Mouse (Mus musculus) limb, embryonic 14.5 days (tissue): ENCODE measurements around the gene Cers6. TPM values are rescaled to one million over a fixed set of nuclear protein-coding genes. Genes with fewer than 3 reads are reported as not detected.

Experiments
- ATAC-seq: fragments of 200-750 bp; cut with Nextera tagmentation; 2 replicates; pipeline ENCODE4 v1.8.0; 2017; ENCODE audit warnings: low read depth, moderate number of reproducible peaks, moderate TSS enrichment; ENCODE audit not compliant: low FRiP score
- DNase-seq: peaks from one replicate; pipeline ENCODE4 v3.0.0-alpha.2; 2015; ENCODE audit warnings: low spot score
- H3K27ac ChIP-seq: fragments of 300-500 bp; sonication (generic); replicated peaks from 2 replicates; pipeline ENCODE4 v1.5.1; 2014; ENCODE audit warnings: low read depth, mild to moderate bottlenecking, low read length, moderate library complexity, mixed read lengths
- H3K27me3 ChIP-seq: fragments of 300-500 bp; sonication (generic); 2 replicates; pipeline ENCODE4 v1.6.1; 2014; ENCODE audit warnings: low read length, mixed read lengths; ENCODE audit not compliant: control insufficient read depth, insufficient read depth
- H3K36me3 ChIP-seq: fragments of 300-500 bp; sonication (generic); 2 replicates; pipeline ENCODE4 v1.6.1; 2014; ENCODE audit warnings: mild to moderate bottlenecking, low read length, moderate library complexity, mixed read lengths; ENCODE audit not compliant: control insufficient read depth, insufficient read depth
- H3K4me1 ChIP-seq: fragments of 300-500 bp; sonication (generic); 2 replicates; pipeline ENCODE4 v1.6.1; 2014; ENCODE audit warnings: antibody characterized with exemption, low read length, mixed read lengths; ENCODE audit not compliant: control insufficient read depth, insufficient read depth
- H3K4me2 ChIP-seq: fragments of 300-500 bp; sonication (generic); replicated peaks from 2 replicates; pipeline ENCODE4 v1.6.1; 2014; ENCODE audit warnings: low read depth, mild to moderate bottlenecking, low read length, moderate library complexity; ENCODE audit not compliant: severe bottlenecking
- H3K4me3 ChIP-seq: fragments of 300-500 bp; sonication (generic); replicated peaks from 2 replicates; pipeline ENCODE4 v1.5.1; 2014; ENCODE audit warnings: low read length
- H3K9ac ChIP-seq: fragments of 300-500 bp; sonication (generic); 2 replicates; pipeline ENCODE4 v1.6.1; 2014; ENCODE audit warnings: mild to moderate bottlenecking, low read depth, low read length, moderate library complexity; ENCODE audit not compliant: severe bottlenecking
- H3K9me3 ChIP-seq: fragments of 300-500 bp; sonication (generic); 2 replicates; pipeline ENCODE4 v1.6.1; 2016; ENCODE audit warnings: low read length; ENCODE audit not compliant: control insufficient read depth
- POLR2A ChIP-seq: fragments of 200-500 bp; IDR thresholded peaks from 2 replicates; pipeline ENCODE4 v1.8.0; 2012; ENCODE audit warnings: inconsistent platforms, mild to moderate bottlenecking, moderate library complexity, borderline replicate concordance; ENCODE audit not compliant: insufficient read depth, insufficient read length; ENCODE audit errors: extremely low read depth
- WGBS: fragments of 180-500 bp; shearing (Covaris S2); extraction: QIAGEN DNeasy Blood & Tissue Kit; methylation state at CpG from one replicate; pipeline ENCODE4 v1.1.7; 2014; 5-methylcytosine and 5-hydroxymethylcytosine counted together
- polyA plus RNA-seq, 2 experiments: library from polyadenylated mRNA; depleted of rRNA in 1 of 2; stranded (reverse) in 1 of 2; unstranded in 1 of 2; fragments of >200 nt; fragmentation: Nextera tagmentation in 1 of 2; extraction: Ambion mirVana in 1 of 2; gene quantifications; 2 replicates each; pipeline versions ENCODE4 v1.2.1 to v1.2.3; 2012 to 2014

The Cers6 gene
- polyA plus RNA-seq, 2 experiments: 10.7 to 30.9 TPM

- no peak for TF ChIP-seq POLR2A
- no peak overlapping the region for H3K27ac ChIP-seq
- H3K9me3 ChIP-seq: no peaks in the 10 kb centered on the region
- 93% methylated on average over 5 of the region's 5 CpGs for WGBS
- peaks cover 3% of the 10 kb centered on the region; the same call in 1 of the 2 replicates for H3K36me3 ChIP-seq
- H3K4me3 ChIP-seq: no peak overlapping the region
- DNase-seq (no peak), ATAC-seq (no peak)
- H3K27me3 ChIP-seq: no peaks in the 10 kb centered on the region
- H3K9ac ChIP-seq: no peak overlapping the region
- H3K4me2 ChIP-seq: no peak overlapping the region
- H3K4me1 ChIP-seq: no peaks in the 10 kb centered on the region
These were observed 142.8 kb downstream of the Cers6 start for GRCm38 (mm10) chr2:69004001-69004400.

- whole genome bisulfite sequencing: 43% methylated on average over 7 of the region's 7 CpGs
- H3K27ac ChIP-seq: no peak overlapping the region
- no peak for TF ChIP-seq POLR2A
- H3K36me3 ChIP-seq: no peaks in the 10 kb centered on the region
- ATAC-seq (no peak), DNase-seq (no peak)
- H3K4me3 ChIP-seq: no peak overlapping the region
- H3K4me1 ChIP-seq: peaks cover 4% of the 10 kb centered on the region; the same call in 1 of the 2 replicates
- no peaks in the 10 kb centered on the region for H3K9me3 ChIP-seq
- no peak overlapping the region for H3K4me2 ChIP-seq
- no peaks in the 10 kb centered on the region for H3K27me3 ChIP-seq
- H3K9ac ChIP-seq: no peak overlapping the region
These were observed 150.2 kb downstream of the Cers6 start for GRCm38 (mm10) chr2:69011392-69011791.

- Histone ChIP-seq H3K4me3 (no peak overlapping the region), H3K27ac (no peak overlapping the region), H3K9me3 (no peaks in the 10 kb centered on the region), H3K27me3 (no peaks in the 10 kb centered on the region), H3K4me2 (no peak overlapping the region), H3K4me1 (peaks cover 4% of the 10 kb centered on the region; the same call in 1 of the 2 replicates), H3K36me3 (no peaks in the 10 kb centered on the region), H3K9ac (no peak overlapping the region)
- no peak for TF ChIP-seq POLR2A
- WGBS: 91% methylated on average over 2 of the region's 2 CpGs
- ATAC-seq: no peak
- no peak for DNase-seq
These were observed 150.6 kb downstream of the Cers6 start for GRCm38 (mm10) chr2:69011860-69012259.

- WGBS: 98% methylated on average over 9 of the region's 9 CpGs
- H3K4me2 ChIP-seq: no peak overlapping the region
- peaks cover 4% of the 10 kb centered on the region; the same call in 1 of the 2 replicates for H3K4me1 ChIP-seq
- H3K36me3 ChIP-seq: no peaks in the 10 kb centered on the region
- H3K9ac ChIP-seq: no peak overlapping the region
- H3K9me3 ChIP-seq: no peaks in the 10 kb centered on the region
- no peak for DNase-seq
- ATAC-seq: no peak
- no peak for TF ChIP-seq POLR2A
- H3K27ac ChIP-seq: no peak overlapping the region
- no peaks in the 10 kb centered on the region for H3K27me3 ChIP-seq
- no peak overlapping the region for H3K4me3 ChIP-seq
These were observed 153.0 kb downstream of the Cers6 start for GRCm38 (mm10) chr2:69014241-69014640.

GRCm38 (mm10) chr2:69015172-69015724, 154.0 kb downstream of the Cers6 start:
- Histone ChIP-seq H3K4me1 (peaks cover 4% of the 10 kb centered on the region; the same call in 1 of the 2 replicates), H3K27me3 (no peaks in the 10 kb centered on the region), H3K9ac (no peak overlapping the region), H3K4me3 (no peak overlapping the region), H3K27ac (no peak overlapping the region), H3K9me3 (no peaks in the 10 kb centered on the region), H3K36me3 (no peaks in the 10 kb centered on the region), H3K4me2 (no peak overlapping the region)
- WGBS: 87% methylated on average over 9 of the region's 9 CpGs
- DNase-seq (no peak), ATAC-seq (no peak)
- no peak for TF ChIP-seq POLR2A
